Mouse (Mus musculus): ENCODE results near the gene Slc37a4. TPM values are rescaled to one million over a fixed set of nuclear protein-coding genes. Genes with fewer than 3 reads are reported as not detected.
A peak's percentile ranks its signal among the peaks of the same experiment; 100 is the strongest.
"Not testable (repeated sequence)": the region's sequence is repeated elsewhere in the genome, so short reads cannot be mapped to it uniquely, and the experiment has no call there.

Gene Slc37a4
- polyA plus RNA-seq, 1 experiment from 2014 or later = 10.1 TPM

DNA sequence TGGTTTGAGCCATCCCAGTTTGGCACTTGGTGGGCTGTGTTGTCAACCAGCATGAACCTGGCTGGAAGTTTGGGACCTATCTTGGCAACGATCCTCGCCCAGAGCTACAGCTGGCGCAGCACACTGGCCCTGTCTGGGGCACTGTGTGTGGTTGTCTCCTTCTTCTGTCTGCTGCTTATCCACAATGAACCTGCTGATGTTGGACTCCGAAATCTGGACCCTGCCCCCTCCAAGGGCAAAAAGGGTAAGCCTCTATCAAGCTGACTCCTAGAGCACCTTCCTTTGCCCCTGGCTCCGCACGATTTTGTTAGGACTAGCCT is 3.1 kb downstream of the Slc37a4 start:
- no peak overlapping the region for H3K4me2 ChIP-seq (ENCODE audit: low read depth, severe bottlenecking)
- H3K4me1 ChIP-seq (ENCODE audit: control insufficient read depth, insufficient read depth, low read length) = peaks cover 9% of the 10 kb centered on the region; the same call in 1 of the 2 replicates
- DNase-seq (ENCODE audit: low spot score) (no peak), ATAC-seq (ENCODE audit: insufficient number of reproducible peaks, low FRiP score, low TSS enrichment, low read depth) (no peak)
- H3K36me3 ChIP-seq (ENCODE audit: control insufficient read depth, insufficient read depth, low read length) = peaks cover 22% of the 10 kb centered on the region
- H3K27ac ChIP-seq (replicated peaks; ENCODE audit: low read depth, low read length) = no peak overlapping the region
- 0 out of 2 replicates have a peak, but pooled peaks cover 2% of the 10 kb centered on the region for H3K27me3 ChIP-seq (ENCODE audit: control insufficient read depth, insufficient read depth, low read length)
- H3K9me3 ChIP-seq (ENCODE audit: control insufficient read depth, low read length) = no peaks in the 10 kb centered on the region
- H3K9ac ChIP-seq (ENCODE audit: low read length) = no peak overlapping the region
- 92% methylated on average over 6 of the region's 6 CpGs for WGBS
- no peak overlapping the region for H3K4me3 ChIP-seq (ENCODE audit: low read depth, low read length)

DNA sequence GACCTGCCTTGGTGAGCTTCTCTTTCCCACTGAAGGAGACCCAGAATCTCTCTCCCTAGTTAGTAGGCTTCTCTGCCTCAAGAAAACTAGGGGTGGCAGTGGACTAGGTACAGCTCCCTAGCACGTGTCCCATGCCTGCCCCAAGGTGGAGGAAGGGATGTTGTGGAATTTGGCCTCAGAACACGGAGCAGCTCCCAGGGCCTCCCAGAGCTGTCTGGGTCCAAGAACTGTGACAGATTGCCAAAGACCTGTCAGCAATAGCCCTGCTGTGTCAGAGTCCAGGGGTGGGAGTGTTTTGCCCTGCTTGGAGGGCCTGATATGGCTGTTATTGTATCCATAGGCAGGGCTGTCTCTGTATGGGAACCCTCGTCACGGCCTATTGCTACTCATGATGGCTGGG is 4.4 kb downstream of the Slc37a4 start:
- Histone ChIP-seq H3K4me3 (ENCODE audit: low read depth, low read length) (no peak overlapping the region), H3K4me2 (ENCODE audit: low read depth, severe bottlenecking) (no peak overlapping the region), H3K9me3 (ENCODE audit: control insufficient read depth, low read length) (no peaks in the 10 kb centered on the region), H3K27ac (replicated peaks; ENCODE audit: low read depth, low read length) (no peak overlapping the region), H3K27me3 (ENCODE audit: control insufficient read depth, insufficient read depth, low read length) (0 out of 2 replicates have a peak, but pooled peaks cover 2% of the 10 kb centered on the region), H3K9ac (ENCODE audit: low read length) (no peak overlapping the region), H3K4me1 (ENCODE audit: control insufficient read depth, insufficient read depth, low read length) (peaks cover 9% of the 10 kb centered on the region; the same call in 1 of the 2 replicates), H3K36me3 (ENCODE audit: control insufficient read depth, insufficient read depth, low read length) (peaks cover 25% of the 10 kb centered on the region)
- DNase-seq (ENCODE audit: low spot score) (no peak), ATAC-seq (ENCODE audit: insufficient number of reproducible peaks, low FRiP score, low TSS enrichment, low read depth) (no peak)
- 83% methylated on average over 4 of the region's 4 CpGs for WGBS

DNA sequence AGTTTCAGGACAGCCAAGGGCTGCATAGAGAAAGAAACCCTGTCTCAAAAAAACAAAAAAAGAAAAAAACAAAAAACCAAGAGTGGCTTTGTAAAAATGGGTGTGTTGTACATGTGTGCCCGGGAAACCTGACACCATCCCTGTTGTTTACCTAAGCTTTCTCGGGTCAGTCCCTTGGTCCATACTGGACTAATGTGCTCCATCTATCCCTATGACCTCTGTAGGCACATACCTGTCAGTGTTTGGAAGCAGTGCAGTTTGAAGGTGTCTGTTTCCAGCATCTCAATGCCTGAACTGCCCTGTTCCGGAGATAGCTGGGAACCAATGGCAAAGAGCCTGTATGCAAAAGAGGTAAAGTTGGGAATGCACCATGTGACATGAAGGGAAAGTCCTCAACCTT is 8.4 kb downstream of the Slc37a4 start:
- H3K4me1 ChIP-seq (ENCODE audit: control insufficient read depth, insufficient read depth, low read length) = no peaks in the 10 kb centered on the region
- H3K27me3 ChIP-seq (ENCODE audit: control insufficient read depth, insufficient read depth, low read length) = no peaks in the 10 kb centered on the region
- H3K36me3 ChIP-seq (ENCODE audit: control insufficient read depth, insufficient read depth, low read length) = peaks cover 33% of the 10 kb centered on the region
- 79% methylated on average over 3 of the region's 3 CpGs for WGBS
- H3K4me3 ChIP-seq (ENCODE audit: low read depth, low read length) = no peak overlapping the region
- ATAC-seq (ENCODE audit: insufficient number of reproducible peaks, low FRiP score, low TSS enrichment, low read depth) (no peak), DNase-seq (ENCODE audit: low spot score) (no peak)
- H3K9me3 ChIP-seq (ENCODE audit: control insufficient read depth, low read length) = no peaks in the 10 kb centered on the region
- no peak overlapping the region for H3K9ac ChIP-seq (ENCODE audit: low read length)
- H3K27ac ChIP-seq (replicated peaks; ENCODE audit: low read depth, low read length) = no peak overlapping the region
- no peak overlapping the region for H3K4me2 ChIP-seq (ENCODE audit: low read depth, severe bottlenecking)

DNA sequence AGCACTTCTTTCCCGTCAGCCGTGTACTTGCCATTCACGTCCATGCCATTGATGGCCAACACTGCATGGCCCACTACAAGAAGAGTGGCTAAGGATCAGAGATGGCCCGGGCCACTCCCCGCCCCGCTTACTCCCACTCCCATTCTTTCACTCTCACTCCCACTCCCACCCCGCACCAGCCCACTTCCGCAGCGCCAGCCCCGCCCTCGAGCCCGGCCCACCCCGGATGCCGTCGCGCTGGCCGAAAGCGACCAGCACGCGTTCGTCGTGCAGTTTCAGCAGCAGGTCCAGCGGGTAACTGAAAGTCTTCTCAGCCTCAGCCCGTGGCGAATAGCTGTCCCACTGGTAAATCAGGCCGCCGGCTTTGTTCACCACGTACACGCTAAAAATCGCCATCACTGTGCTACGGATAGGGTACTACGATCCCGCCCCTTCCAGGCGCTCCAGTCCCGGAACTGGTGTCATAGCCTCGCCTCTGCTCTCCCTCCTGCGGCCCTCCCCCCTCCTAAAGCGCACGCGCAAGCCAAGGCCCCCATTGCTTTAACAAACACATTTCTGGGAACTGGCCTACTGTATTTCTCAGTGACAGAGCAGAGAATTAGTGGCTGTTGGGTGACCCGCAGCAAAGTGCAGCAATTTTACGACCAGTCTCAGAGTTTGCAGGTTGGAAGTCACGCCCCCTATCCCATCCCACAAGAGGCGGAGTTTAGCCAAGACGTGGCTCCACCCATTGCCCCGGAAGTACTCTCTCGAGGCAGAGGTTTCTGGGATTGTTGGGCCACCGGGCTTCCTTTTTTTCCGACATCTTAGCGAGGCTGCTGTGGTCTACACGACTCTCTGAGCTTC is 10.5 kb downstream of the Slc37a4 start, which contains the start of the genes Rps25 and Trappc4:
Rps25 (plus strand) TSS at position 234 of the 846 bp plus-strand sequence.
Trappc4 (minus strand) TSS at position 695 of the 846 bp plus-strand sequence.
- Histone ChIP-seq H3K9me3 (ENCODE audit: control insufficient read depth, low read length) (no peaks in the 10 kb centered on the region), H3K27ac (replicated peaks; ENCODE audit: low read depth, low read length) (peak within 1 kb of the TSS; percentile 90), H3K9ac (ENCODE audit: low read length) (peak within 1 kb of the TSS; percentile 87), H3K4me1 (ENCODE audit: control insufficient read depth, insufficient read depth, low read length) (no peaks in the 10 kb centered on the region), H3K27me3 (ENCODE audit: control insufficient read depth, insufficient read depth, low read length) (no peaks in the 10 kb centered on the region), H3K4me3 (ENCODE audit: low read depth, low read length) (peak within 1 kb of the TSS; percentile 84), H3K4me2 (ENCODE audit: low read depth, severe bottlenecking) (peak within 1 kb of the TSS; percentile 72), H3K36me3 (ENCODE audit: control insufficient read depth, insufficient read depth, low read length) (peaks cover 30% of the 10 kb centered on the region)
- under 1% methylated on average over 51 of the region's 51 CpGs for WGBS
- ATAC-seq (ENCODE audit: insufficient number of reproducible peaks, low FRiP score, low TSS enrichment, low read depth) = peak; percentile 94
- DNase-seq (ENCODE audit: low spot score) = peak; percentile 97

DNA sequence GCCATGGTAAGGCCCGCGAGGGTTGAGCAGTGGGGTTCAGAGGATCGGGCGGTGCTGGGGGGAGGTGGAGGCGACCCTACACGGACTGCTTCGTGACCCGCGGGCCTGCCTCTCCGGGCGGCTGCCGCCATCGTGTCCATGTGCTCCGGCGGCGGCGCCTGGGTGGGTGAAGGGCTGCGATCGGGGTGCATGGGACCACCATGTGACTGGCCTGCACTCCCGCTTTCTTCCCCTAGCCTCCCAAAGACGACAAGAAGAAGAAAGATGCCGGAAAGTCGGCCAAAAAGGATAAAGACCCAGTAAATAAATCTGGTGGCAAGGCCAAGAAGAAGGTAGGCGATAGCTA is 11.1 kb downstream of the Slc37a4 start:
- 0% methylated on average over 24 of the region's 24 CpGs for WGBS
- Histone ChIP-seq H3K9ac (ENCODE audit: low read length) (peak overlapping the region; percentile 87), H3K27me3 (ENCODE audit: control insufficient read depth, insufficient read depth, low read length) (no peaks in the 10 kb centered on the region), H3K4me3 (ENCODE audit: low read depth, low read length) (peak overlapping the region; percentile 84), H3K9me3 (ENCODE audit: control insufficient read depth, low read length) (no peaks in the 10 kb centered on the region), H3K27ac (replicated peaks; ENCODE audit: low read depth, low read length) (peak overlapping the region; percentile 90), H3K4me2 (ENCODE audit: low read depth, severe bottlenecking) (peak overlapping the region; percentile 72; the same call in 1 of the 2 replicates), H3K36me3 (ENCODE audit: control insufficient read depth, insufficient read depth, low read length) (peaks cover 27% of the 10 kb centered on the region), H3K4me1 (ENCODE audit: control insufficient read depth, insufficient read depth, low read length) (no peaks in the 10 kb centered on the region)
- ATAC-seq (ENCODE audit: insufficient number of reproducible peaks, low FRiP score, low TSS enrichment, low read depth) = no peak; the same call in 1 of the 2 replicates
- no peak for DNase-seq (ENCODE audit: low spot score)

DNA sequence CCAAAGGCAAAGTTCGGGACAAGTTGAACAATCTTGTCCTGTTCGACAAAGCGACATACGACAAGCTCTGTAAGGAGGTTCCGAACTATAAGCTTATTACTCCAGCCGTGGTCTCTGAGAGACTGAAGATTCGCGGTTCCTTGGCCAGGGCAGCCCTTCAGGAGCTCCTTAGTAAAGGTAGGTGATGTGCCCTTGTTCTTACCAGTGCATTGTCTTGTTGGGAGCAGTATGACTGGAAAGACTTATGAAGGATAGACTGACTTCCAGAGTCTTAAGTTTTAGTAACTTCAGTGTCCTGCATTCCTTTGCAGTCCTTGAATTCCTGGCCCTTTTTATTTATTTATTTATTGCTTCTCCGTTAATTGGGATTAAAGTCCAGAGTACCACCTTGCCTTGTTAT is 12.0 kb downstream of the Slc37a4 start:
- H3K27me3 ChIP-seq (ENCODE audit: control insufficient read depth, insufficient read depth, low read length); H3K27ac ChIP-seq (replicated peaks; ENCODE audit: low read depth, low read length); ATAC-seq (ENCODE audit: insufficient number of reproducible peaks, low FRiP score, low TSS enrichment, low read depth); H3K4me1 ChIP-seq (ENCODE audit: control insufficient read depth, insufficient read depth, low read length); H3K9ac ChIP-seq (ENCODE audit: low read length); H3K9me3 ChIP-seq (ENCODE audit: control insufficient read depth, low read length); DNase-seq (ENCODE audit: low spot score): not testable (repeated sequence)
- Histone ChIP-seq H3K4me3 (ENCODE audit: low read depth, low read length) (peak overlapping the region; percentile 84), H3K4me2 (ENCODE audit: low read depth, severe bottlenecking) (peak overlapping the region; percentile 72), H3K36me3 (ENCODE audit: control insufficient read depth, insufficient read depth, low read length) (peaks cover 28% of the 10 kb centered on the region)
- WGBS = 81% methylated on average over 9 of the region's 9 CpGs

DNA sequence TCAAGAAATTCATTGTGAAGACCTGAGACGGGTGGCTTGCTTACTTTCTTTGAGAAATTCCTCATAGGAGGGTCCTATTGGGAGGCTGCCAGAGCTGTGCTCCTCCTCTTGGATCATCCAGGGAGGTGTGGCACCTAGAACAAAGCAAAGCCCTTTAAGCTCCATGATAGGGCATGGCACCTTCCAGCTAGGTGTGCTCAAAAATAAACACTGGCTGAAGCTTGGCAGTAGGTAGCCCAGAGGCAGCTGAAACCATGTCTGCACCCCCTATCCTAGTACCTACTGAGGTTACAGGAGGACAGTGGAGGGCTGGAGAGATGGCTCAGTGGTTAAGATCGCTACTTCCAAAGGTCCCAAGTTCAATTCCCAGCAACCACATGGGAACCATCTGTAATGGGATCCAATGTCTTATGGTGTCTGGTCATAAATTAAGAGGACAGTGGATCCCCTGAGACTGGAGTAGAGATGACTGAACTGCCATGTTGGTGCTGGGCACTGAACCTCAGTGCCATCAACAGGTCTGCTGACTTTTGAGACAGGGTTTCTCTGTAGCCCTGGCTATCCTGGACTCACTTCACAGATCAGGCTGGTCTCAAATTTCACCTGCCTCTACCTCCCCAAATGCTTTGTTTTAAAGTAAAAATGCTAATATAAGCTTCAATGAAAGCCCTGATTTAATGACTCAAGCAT is 14.1 kb downstream of the Slc37a4 start:
- WGBS = 93% methylated on average over 2 of the region's 2 CpGs

DNA sequence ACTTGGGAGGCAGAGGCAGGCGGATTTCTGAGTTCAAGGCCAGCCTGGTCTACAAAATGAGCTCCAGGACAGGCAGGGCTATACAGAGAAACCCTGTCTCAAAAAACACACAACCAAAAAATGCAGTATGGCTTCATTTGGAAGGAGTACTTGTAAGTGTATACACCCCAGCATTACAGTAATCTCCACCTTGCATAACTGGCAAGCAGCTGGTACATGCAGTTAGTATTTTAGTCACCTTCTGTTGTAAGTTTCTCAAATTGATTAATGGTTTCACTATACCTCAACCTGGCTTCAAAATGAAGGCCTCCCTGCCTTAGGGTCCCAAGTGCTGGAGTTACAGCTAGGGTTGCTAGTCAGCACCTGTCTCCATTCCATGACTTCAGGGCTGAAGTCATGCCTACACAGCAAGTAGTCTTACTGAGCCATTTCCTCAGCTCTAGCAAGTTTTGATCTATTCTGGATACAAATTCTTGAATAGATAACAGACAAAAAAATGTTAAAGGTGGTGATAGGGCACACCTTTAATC is 15.0 kb downstream of the Slc37a4 start:
- Histone ChIP-seq H3K27me3 (ENCODE audit: control insufficient read depth, insufficient read depth, low read length) (no peaks in the 10 kb centered on the region), H3K36me3 (ENCODE audit: control insufficient read depth, insufficient read depth, low read length) (peaks cover 23% of the 10 kb centered on the region), H3K27ac (replicated peaks; ENCODE audit: low read depth, low read length) (no peak overlapping the region), H3K9ac (ENCODE audit: low read length) (no peak overlapping the region), H3K9me3 (ENCODE audit: control insufficient read depth, low read length) (no peaks in the 10 kb centered on the region), H3K4me1 (ENCODE audit: control insufficient read depth, insufficient read depth, low read length) (no peaks in the 10 kb centered on the region), H3K4me2 (ENCODE audit: low read depth, severe bottlenecking) (no peak overlapping the region), H3K4me3 (ENCODE audit: low read depth, low read length) (no peak overlapping the region)
- WGBS = 85% methylated on average over 1 of the region's 1 CpGs
- DNase-seq (ENCODE audit: low spot score) (no peak), ATAC-seq (ENCODE audit: insufficient number of reproducible peaks, low FRiP score, low TSS enrichment, low read depth) (no peak)

More for the DNA sequence above, 14.1 kb downstream of the Slc37a4 start:
- Histone ChIP-seq H3K4me3 (ENCODE audit: low read depth, low read length) (no peak overlapping the region), H3K9ac (ENCODE audit: low read length) (no peak overlapping the region), H3K4me1 (ENCODE audit: control insufficient read depth, insufficient read depth, low read length) (no peaks in the 10 kb centered on the region), H3K36me3 (ENCODE audit: control insufficient read depth, insufficient read depth, low read length) (peaks cover 23% of the 10 kb centered on the region), H3K9me3 (ENCODE audit: control insufficient read depth, low read length) (no peaks in the 10 kb centered on the region), H3K27ac (replicated peaks; ENCODE audit: low read depth, low read length) (no peak overlapping the region), H3K4me2 (ENCODE audit: low read depth, severe bottlenecking) (no peak overlapping the region), H3K27me3 (ENCODE audit: control insufficient read depth, insufficient read depth, low read length) (no peaks in the 10 kb centered on the region)
- DNase-seq (ENCODE audit: low spot score) (no peak), ATAC-seq (ENCODE audit: insufficient number of reproducible peaks, low FRiP score, low TSS enrichment, low read depth) (no peak)

All from limb, embryonic 11.5 days (tissue).